Mouse (Mus musculus) T-helper 2 cell (primary cell): ENCODE measurements at regions not wholly inside any gene's neighbourhood (a gene's known extent, or its start where the extent isn't known, plus 50 kb on each side); places are given as distances from the start of the nearest gene placed in this dataset.

ENCODE experiments used
- in situ Hi-C: fragments of 300-600 bp; cut with MboI, MseI; formaldehyde crosslinking; loops from one replicate; pipeline ENCODE4 v1.15.1; 2025; ENCODE audit warnings: high pct_unique_total_duplicates

DNA sequence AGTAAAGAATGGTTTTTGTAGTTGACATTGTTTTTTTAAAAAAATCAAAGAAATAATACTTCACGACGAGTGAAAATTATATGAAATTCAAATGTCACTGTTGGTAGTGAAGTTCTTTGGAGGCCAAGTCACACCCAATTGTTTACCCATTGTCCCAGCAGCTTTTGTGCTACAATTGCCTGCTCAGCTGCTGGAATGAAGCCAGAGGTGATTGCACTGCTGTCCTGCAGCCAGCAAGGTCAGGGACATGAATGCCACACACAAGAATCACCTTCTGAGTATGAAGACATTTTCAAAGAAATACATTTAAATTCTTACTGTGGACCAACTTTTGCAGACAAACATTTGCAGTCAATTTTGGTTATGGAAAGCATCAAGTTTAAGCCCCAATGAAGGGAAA lies 215.9 kb upstream of the Prdm1 start:
- in situ Hi-C loops: no loop called here

DNA sequence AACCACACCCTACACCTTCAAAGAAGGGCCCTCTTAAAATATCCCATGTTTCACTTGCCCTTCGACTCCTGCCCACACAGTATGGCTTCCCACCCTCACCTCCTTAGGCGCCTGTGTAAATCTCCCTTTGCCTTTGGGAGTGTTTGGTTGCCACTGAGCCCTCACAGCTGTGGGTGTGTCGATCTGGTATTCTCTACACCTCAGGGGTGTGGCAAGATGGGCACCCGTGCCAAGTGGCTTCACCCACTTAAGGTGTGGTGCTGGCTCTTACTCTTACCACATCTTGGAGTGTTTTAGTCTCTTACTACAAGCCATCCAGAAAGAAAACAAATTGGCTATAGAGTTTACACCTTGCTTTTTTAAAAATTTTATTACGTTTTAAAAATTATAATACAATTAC lies 205.3 kb upstream of the Prdm1 start:
- in situ Hi-C loops: no loop called here

DNA sequence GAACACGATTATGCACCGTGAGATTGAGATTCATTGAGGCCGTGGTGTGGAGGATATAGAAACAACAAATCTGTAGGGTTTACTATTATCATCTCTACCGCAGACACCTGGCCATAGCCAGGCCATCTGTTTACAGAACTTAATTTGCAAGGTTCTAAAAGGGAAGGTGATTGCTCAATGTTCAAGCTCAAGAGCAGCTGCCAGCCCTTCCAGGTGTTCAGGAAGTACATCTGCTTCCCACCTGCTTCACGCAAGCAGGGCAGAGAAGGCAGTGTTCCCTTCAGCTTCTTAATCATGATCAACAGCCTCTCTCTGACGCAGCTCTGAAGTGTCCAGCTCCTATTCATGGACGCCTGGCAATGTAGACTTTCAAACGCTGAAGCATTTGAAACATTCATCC lies 202.4 kb upstream of the Prdm1 start:
- in situ Hi-C loops: no loop called here

DNA sequence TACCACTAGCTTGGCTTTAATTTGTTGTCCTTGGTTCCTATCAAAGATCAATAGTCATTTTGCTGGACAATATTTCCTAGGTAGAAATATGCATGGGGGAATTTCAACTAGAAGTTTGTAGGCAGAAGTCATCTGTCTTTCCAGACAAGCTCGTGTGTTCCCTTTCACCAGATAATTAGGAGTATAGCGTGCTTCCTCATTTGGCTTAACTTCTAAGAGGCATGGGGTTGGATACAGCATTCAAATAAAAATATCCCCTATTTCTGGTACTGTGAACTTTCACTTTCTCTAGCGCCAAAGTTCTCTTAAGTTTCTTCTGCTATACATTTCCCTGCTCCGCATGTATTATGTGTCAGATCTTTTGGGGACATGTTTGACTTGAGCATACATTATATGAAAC lies 200.7 kb upstream of the Prdm1 start:
- in situ Hi-C loops: no loop called here

DNA sequence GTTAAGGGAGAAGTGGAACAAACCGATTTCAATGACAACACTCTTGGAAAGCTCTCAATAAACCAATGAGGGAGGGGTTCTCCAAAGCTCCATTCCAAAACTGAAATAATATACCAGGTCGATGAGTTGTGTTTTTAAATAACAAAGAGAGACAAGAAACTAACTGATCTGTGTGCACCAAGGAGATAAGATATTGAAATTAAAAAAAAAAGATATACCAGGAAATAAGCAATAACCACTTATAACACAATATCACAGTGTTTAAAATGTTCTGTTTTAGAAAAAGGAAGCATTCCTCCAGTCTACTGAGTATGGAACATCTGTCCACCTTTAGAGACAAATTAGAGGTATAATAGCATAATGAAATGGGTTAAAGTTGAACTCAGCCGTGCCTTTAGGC lies 196.3 kb upstream of the Prdm1 start:
- in situ Hi-C loops: no loop called here

DNA sequence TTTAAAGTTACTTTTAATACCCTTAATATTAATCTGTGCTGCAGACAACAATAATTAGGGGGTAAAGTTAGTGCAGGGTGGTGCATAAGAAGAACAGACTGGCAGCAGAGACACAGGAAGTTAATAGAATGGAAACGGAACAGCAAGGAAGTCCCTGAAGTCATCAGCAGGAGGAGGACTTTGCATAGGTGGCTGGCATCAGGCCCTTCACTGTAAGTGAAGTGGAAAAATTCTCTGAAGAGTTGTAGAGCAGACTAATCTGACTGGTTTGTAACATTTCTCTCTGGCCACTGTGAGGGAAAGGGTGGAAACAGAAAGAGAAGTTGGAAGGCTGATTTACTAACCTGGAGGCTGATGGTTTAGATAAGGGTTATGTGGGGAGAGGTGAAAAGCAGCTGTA lies 195.5 kb upstream of the Prdm1 start:
- in situ Hi-C loops: no loop called here

DNA sequence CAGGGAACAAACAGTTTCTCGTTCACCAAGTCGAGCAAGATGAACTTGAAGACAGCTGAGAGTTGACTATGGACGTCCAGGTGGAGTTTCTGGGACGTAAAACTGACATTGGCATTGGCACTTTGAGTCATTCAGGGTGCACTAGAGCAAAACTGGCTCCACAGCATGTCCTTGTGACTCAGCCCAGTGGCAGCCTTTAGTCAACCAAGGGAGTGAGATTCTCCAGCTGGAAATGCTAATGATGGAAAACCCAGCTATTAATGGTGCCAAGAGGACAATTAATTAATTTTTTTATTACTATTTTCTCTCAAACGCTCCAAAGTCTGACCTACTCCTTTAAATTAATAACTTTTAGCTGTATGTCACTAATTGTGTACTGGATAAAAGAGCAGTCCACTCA lies 195.0 kb upstream of the Prdm1 start:
- in situ Hi-C loops: no loop called here

DNA sequence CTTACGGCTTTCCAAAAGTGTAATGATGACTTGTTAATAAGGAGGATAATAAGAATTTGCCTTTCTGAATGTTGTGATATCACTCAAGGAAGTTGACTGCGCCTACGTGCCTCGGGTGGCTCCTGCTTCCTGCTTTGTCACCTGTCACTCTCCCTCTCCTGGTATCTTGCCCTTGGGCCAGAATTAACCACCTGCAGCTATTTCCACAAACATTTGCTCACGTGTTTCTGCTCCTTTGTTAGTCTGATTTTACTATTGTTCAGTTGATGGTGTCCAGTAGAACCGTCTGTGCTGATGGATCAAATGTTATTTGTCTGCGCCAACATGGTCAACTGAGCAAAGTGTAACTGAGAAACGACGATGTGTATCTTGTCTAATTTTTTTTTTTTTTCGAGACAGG lies 193.4 kb upstream of the Prdm1 start:
- in situ Hi-C loops: no loop called here

DNA sequence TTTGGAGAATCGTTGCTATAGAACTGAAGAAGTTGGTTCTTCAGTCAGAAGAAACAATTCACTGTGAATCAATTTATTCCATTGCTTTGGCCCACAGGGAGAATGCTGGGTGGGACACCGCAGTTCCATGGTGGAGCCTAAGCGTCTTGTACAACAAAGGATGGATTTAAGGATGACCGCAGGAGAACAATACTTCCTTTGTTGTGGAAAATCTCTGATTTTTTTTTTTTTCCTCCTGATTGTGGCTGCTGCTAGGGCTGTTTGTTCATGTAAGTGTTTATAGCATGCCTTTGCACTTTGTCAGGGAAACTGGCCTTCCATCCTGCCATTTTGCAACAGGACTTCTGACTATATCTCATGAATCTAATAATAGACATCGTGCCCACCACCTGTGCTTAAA lies 188.3 kb upstream of the Prdm1 start:
- in situ Hi-C loops: no loop called here

DNA sequence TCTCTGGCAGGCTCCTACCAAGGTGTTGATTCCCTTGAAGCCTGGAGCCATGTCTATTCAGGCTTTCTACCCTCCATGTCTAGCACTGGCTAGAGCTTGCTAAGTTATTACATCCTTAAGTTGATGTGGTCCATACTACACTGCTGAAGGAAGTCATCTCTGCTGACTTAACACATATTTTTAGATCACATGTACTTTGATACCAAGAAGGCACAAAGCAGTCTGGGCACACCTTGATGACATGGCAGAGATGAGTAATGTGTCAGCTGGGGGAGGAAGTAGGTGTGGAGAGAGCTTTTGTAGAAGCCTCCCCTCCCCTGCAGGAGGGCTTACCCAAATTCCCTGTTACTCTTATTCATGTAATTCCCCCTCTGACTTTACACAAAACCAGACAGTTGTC lies 187.6 kb upstream of the Prdm1 start:
- in situ Hi-C loops: no loop called here

DNA sequence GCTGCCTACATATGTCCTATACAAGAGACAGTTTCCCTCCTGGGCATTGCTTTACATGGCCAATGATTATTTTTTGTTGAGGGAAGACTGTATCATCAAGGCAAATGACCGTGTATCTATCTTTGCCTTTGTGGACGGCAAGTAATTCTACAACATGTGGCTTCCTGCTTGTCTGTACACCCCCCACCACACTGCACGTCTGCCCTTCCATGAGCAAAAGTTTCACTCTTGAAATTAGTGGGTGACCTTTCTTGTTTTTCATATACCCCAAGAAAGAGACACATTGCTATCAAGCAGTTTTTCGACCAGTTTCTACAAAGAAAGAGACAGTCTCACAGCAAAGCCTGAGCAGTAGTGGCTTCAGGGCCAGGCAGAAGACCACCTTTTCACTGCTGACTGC lies 180.5 kb upstream of the Prdm1 start:
- in situ Hi-C loops: no loop called here

DNA sequence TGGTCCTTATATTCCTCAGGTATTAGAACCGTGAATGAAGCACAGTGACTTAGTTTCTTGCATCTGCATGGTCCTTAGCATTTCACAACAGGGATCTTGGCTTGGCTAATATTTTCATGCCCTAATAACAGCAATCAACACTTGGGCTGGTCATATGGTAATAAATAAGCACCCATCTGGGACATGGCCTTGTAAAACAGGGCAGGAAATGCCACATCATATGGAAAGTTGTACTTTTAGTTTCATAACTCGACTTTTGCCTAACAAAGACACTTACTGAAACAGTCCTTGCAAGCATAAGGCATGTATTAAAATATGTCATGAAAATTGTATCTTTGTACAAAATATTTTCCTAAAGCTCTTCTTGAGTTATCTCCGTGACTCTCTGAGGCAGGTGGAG lies 175.8 kb upstream of the Prdm1 start:
- in situ Hi-C loops: no loop called here

DNA sequence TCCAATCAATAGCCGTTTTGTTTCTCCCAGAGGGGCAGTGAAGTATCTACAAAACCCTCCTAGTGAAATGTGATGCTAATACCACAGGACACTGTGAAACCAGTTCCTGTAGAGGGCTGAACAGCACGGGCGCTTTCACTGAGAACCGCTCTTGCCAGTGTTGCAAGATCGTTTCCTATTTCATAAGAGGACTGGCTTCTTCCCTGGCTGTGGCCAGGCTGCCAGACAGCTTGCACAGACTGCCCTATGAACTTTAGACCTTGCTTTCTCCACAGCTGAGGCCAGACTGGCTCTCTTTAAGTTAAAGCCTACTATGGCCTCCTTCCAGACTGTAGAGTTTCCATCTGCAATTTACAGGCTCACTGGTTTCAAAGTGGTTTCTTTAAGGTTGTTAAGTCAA lies 173.8 kb upstream of the Prdm1 start:
- in situ Hi-C loops: no loop called here

DNA sequence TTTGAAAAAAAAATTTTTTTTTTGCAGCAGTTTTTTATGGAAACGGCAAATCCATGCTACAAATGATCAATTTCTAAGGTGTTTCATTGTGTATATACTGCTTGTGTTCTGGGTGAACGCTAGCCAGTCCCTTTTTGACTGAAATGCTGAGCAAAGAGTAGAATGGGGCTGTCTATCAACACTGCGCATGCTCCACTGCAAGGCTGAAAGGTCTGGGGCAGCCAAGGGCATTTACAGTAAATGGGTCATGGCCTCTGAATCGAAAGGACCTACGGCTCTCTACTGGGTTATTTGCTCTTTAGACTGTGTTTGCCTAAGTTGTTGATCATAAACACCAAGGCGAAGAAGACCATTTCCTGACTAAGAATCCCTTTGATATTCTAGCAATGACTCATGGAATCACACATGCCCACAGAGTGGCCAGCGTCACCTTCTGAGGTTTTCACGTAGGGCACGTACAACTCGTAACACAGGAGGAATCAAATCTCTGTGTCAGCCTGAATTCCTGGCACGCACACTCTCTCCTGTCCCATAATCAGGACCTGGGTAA lies 171.8 kb upstream of the Prdm1 start:
- in situ Hi-C loops: no loop called here

DNA sequence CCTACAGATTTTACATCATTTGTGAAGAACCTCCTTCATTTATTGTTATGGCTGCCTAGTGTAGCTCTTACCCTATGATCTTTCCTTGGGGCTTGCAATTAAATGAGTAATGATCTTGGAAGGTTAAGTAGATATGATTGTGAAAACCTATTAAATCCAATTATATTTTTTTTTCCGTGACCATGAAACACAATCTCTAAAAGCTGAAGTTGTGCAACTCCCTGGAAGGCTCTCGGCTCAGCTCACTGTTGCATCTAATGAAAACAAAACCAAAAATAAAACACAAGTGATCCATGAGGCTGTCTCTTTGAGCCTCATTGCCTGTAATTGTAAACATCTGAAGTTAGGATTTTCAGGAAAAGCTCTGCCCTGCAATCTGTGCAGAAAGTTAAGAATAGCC lies 169.7 kb upstream of the Prdm1 start:
- in situ Hi-C loops: no loop called here

DNA sequence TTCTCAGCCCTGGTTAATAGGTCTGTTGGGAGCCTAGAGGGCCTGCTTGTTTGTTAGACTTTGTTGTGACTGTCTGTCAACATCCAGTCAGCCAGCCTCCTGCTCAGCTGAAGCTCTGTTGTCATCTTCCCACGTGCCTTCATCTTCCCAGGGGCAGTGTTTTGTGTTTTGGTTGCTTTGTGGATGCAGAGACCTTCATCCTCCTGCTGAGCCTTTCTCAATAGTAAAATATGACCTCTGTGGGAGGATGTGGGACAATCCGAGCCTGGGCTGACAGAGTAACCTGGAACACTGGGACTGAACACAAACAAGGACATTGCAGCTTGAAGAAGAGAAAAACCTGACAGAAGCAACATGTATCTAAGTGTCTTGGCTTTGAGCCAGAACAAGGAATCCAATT lies 168.7 kb upstream of the Prdm1 start:
- in situ Hi-C loops: no loop called here

DNA sequence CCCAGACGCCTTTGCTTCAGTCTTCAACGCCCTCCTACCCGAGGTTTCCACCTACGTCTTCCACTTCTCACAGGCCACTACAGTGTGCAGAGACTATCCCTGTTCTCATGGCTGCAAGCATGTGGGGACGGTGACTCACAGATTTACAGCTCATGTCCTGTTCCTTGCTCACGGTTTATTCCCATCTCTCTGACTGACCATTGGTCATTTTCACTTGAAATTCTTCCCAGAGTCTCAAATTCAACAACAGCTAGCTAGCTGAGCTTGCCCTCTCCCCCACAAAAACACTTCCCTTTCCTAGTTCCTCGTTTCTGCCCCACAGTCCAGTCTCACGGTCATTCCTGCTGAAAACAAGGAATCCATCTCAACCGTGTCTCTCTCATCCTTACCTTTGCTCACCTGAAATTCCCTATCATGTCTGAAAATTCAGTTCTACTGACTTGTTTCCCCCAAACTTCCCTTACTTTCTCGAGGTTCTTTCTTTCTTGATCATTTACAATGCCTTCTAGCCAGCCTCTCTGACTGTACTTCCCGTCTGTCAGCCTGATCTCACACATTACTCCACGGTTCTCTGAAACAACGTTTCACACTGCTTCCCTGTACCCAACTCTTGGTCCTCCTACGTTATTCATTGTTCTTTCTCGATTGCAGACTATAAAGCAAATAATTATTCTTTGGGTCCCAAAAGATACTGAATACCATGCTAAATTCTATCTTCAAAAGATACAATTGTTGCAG lies 163.5 kb upstream of the Prdm1 start:
- in situ Hi-C loops: no loop called here

DNA sequence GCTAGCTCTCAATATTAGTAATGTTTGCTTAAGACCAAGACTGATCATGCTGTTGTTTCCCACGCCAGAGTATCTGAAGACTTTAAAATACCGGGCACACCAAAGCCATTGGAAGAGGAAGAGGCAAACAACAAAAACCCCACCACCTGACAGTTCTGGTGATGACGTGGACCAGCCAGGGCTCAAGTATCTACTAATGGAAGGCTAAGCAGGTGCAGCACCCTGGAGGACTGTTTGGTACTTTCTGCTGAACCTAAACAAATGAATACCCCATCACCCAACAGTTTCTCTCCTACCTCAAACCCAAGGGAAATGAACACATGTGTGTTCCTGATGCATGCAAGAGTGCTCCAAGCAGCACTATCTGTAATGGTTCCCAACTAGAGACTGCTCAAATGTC lies 160.3 kb upstream of the Prdm1 start:
- in situ Hi-C loops: no loop called here

DNA sequence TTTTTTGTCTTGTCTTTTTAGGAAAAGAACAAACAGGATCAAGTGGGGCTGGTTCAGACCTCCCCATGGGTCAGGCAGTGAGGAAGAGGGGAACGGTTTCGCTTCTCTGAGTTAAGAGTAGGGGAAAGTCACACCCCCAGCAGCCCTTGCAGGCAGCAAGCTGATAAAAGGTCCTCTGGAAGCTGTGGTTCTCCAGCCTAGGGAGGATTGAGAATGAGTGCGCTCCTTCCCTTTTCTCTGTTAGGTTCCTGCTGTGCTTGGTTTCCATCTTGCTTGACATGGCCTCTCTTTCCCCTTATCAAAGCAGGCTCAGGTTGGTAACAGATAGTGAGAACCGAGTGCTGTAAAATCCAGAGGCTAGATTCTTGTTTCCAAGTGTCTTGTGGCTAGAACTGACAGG lies 157.8 kb upstream of the Prdm1 start:
- in situ Hi-C loops: no loop called here

DNA sequence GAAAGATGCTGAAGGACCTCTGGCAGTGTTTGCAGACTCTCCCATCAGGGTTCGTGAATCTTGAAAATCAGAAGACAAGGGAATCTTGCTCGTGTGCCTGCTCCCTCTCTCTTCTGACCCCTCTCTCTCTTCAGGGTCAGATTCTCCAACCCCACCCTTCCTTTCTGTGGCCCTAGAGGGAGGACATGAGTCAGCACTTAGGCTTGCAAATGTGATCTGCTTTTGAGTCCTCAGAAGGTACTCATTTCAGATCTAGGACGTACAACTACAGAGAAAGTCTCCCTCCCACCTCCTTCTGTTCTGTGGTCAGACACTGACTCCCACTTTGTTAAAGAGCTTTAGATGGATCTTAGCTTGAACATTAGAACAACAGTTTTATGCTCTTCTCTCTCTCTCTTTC lies 156.9 kb upstream of the Prdm1 start:
- in situ Hi-C loops: no loop called here

DNA sequence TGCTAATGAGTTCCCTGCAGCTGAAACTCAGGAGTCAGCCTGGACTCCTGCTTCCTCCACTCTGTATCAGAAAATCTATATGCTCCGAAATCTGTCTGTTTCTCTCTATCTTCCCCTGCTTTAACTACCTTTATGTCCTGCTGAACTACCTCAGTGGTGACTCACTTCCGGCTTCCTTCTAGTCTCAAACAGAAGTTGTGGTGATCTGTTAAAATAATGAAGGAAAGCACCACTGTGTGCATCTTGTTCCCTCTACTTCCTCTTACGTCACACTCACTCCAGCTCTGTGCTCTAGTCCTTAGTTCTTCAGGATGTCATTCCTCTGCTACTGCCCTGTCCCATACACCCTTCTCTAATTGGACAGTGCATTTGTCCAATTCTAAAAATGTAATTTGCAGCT lies 148.2 kb upstream of the Prdm1 start:
- in situ Hi-C loops: no loop called here

DNA sequence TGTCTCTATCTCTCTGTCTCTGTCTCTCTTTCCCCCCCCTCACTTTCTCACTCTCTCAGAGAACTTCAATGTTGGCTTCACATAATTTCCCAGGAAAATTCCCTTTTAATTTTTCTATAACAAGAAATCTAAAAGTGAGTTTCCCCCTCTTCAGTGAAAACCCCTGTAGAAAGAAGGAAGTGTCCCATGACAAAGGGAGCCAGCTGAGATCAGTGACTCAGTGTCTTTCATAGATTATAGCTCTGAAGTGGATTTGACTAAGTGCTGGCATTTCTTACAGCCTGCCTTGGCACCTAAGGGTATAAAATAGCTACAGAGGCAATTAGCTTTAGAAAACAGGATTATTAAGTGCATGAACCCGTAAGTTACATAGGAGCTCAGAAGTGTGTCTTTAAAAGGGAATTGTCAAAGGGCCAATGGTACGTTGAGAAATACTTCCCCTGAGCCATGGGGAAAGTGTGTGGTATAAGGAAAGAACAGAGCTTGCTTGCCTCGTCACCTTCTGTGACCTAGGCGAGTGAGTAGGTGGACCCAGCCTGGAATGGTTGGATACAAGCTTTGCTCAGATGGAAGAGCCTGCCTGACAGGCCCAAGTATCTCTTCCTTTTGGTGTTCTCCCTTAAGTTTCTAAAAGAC lies 137.3 kb upstream of the Prdm1 start:
- in situ Hi-C loops: no loop called here

DNA sequence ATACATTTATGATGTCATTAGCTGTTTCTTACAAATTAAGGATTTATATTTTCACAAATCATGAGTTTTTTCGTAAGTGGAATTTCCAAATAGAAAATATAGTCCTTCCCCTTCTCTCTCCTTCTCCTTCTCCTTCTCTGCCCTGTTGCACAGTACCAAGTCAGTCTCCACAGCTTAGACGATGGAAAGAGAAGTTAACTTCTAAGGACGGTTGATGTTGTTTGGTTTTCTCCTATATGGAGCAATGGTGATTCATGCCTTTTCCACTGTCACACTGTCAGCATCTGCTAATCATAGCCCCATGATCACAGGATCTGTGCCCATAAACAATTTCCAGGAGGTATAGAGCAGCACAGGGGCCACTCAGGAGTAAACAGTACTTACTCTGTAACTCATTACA lies 131.2 kb upstream of the Prdm1 start:
- in situ Hi-C loops: no loop called here

DNA sequence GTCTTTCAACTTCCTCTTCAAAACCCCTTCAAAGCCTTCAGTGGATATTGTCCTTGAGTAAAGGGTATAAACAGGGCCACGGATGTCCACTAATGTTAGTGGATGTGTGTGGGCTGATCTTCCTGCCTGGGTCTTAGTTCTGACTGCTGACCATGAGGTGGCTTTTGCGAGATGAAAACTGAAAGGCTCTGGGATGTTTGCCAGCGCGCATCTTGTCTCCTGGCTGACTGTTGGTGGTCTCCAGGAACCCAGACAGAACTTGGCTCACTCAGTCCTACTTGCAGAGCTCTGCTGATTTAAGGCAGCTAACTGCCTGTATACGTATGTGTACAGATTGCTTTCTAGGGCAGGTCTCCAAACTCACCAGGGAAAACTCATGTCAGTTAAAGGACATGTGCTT lies 125.5 kb upstream of the Prdm1 start:
- in situ Hi-C loops: no loop called here
